Mouse (Mus musculus) heart, adult 2 months (tissue): Measurements from ENCODE around the gene Ror1.

Experiments
- CTCF ChIP-seq: fragments of 200-600 bp; IDR thresholded peaks from 2 replicates; pipeline ENCODE4 v1.8.1; 2022; ENCODE audit warnings: antibody characterized with exemption, mild to moderate bottlenecking, moderate library complexity
- EP300 ChIP-seq: fragments of 200-500 bp; IDR thresholded peaks from 2 replicates; pipeline ENCODE4 v1.6.1; 2011; ENCODE audit warnings: low read depth, low read length, control low read depth; ENCODE audit not compliant: insufficient read depth
- POLR2A ChIP-seq: fragments of 200-500 bp; IDR thresholded peaks from 2 replicates; pipeline ENCODE4 v1.6.1; 2011; ENCODE audit warnings: mild to moderate bottlenecking, low read depth, low read length, control low read depth; ENCODE audit not compliant: insufficient read depth

DNA sequence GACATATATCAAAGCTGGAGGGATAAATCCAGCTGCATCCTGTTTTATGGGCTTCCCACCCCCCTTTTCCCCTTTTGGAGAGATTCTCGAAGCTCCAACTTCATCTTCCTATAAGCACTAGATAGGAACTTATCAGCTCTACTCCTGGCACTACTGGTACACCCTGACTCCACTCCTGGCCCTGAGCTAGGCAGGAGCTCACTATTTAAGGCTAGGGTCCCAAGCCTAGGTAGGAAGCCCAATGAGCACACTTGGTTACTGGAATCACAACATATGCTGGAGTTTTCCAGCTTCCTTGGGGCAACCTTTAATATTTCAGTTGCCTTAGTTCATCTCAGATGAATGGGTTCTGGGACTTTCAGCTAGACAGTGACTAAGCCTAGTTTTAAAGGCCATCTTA is 156.5 kb downstream of the Ror1 start:
- TF ChIP-seq CTCF (no peak), POLR2A (no peak), EP300 (no peak)
